Mouse (Mus musculus): ENCODE measurements around the gene Myl3. TPM values are rescaled to one million over a fixed set of nuclear protein-coding genes. Genes with fewer than 3 reads are reported as not detected.

The Myl3 gene
- not detected in 2 replicates for total RNA-seq (2014; fragmentation: Nextera tagmentation)
- total RNA-seq (2017): not detected in 2 replicates

DNA sequence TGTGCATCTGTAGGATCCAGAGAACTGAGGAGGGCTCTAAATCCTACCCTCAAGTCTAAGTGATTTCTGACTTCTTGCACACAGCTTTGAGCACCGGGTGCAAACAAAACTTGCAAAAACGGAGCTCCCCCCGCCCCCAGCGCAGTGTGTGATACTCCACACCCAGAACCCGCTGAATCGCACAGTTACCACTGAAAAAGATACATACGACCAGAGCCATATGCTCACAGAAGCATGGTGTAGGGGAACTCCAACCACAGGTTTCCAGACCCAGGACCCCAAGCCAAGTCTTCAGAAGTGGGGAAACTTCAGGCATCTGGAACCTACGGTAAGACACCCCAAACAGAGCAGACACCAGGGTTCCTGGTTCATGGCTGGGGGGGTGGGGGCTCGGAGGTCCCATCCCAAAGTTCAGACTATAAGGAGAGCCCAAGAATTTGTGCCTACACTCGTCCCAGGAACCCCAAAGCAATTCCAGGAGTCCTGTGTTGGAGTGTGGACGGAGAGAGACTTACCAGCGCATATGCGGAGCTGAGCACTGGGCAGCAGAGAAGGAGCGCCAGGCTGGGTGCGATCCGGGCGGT is at the start of gene Myl3:
Gene Myl3 (plus strand): TSS at position 151 of the 584 bp plus-strand sequence.
- no peak for ATAC-seq (replicated peaks; ENCODE audit: poor library complexity, severe bottlenecking)

DNA sequence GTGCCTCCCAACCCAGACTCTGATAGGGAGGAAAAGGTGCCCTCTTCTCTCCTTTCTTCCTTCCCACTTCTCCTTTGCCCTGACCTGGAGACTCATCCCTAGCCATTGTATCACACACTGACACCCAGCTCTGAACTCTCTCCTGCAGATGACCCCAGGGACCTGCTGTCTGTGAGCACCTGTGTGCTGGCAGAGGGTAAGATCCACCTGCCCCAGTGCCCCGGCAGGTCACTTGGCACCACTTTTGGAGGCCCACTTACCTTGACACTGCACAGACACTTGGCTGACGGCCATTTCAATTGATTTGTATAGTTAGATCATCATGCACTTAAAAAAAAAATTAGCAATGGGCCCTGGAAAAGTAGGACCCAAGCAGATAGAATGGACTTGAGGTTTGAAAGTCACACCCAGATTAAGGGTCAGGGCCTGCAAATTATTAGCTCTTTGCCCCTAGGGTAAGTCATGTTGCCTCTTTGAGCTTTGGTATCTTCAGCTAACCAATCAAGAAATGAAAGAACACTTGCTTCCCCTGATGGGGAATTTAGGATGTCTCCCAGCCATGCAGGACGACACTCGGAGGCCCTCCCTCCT is 46.4 kb upstream of the Myl3 start:
- no peak for ATAC-seq (replicated peaks; ENCODE audit: poor library complexity, severe bottlenecking)

DNA sequence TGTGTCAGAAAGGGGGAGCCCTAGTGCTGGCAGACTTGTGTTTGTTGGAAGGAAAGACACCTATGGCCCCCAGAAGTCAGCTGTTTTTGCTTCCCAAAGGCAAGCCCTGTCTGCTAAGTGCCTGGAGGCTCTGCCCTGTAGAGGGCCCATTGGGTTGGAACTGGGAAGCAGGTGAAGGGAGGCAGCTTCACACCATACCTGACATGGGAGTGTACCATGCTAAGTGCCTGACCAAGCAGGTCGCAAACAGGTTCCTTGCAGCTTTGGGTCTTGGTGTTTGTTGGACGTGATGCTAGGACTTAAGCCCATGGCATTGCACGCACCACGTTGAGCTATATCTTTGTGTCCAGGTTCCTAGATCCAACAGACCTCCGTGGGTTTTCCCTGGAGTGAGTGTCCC is 45.2 kb upstream of the Myl3 start:
- no peak for ATAC-seq (replicated peaks; ENCODE audit: poor library complexity, severe bottlenecking)

DNA sequence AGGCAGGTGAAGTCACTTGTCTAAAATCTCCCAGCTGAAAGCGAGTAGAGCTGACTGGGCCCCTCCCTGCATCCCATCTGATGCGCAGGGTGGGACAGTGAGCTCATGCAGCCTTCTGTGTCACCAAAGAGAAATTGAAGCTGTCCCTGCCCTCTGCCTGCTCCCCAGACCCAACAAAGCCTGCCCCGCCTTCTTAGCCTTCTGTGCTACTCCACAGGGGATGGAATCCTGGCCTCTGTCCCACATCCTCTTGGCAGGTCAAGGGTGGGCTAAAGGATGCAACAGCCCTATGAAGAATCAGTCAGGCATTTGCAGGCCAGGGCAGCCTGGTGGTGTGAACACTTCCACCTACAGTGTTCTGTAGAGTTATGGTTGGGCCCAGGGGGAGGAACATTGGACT is 44.2 kb upstream of the Myl3 start:
- no peak for ATAC-seq (replicated peaks; ENCODE audit: poor library complexity, severe bottlenecking)

DNA sequence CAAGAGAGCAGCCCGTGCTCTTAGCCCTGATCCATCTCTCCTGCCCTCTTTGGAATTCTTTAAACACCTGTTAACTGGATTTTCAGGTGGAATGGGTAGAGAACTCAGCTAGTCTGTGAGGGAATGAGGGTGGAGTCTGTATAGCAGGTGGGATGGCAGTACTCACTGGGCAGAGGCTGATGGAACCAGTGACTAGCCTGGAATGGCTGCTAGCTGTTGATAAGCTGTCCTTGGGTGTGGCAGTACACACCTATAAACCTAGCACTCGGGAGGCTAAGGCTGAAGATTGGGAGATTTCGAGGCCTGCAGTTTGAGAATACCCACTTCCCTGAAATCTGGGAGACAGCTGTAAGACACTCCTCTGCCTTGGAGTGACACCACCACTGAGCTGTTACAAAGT is 42.1 kb upstream of the Myl3 start:
- no peak for ATAC-seq (replicated peaks; ENCODE audit: poor library complexity, severe bottlenecking)

DNA sequence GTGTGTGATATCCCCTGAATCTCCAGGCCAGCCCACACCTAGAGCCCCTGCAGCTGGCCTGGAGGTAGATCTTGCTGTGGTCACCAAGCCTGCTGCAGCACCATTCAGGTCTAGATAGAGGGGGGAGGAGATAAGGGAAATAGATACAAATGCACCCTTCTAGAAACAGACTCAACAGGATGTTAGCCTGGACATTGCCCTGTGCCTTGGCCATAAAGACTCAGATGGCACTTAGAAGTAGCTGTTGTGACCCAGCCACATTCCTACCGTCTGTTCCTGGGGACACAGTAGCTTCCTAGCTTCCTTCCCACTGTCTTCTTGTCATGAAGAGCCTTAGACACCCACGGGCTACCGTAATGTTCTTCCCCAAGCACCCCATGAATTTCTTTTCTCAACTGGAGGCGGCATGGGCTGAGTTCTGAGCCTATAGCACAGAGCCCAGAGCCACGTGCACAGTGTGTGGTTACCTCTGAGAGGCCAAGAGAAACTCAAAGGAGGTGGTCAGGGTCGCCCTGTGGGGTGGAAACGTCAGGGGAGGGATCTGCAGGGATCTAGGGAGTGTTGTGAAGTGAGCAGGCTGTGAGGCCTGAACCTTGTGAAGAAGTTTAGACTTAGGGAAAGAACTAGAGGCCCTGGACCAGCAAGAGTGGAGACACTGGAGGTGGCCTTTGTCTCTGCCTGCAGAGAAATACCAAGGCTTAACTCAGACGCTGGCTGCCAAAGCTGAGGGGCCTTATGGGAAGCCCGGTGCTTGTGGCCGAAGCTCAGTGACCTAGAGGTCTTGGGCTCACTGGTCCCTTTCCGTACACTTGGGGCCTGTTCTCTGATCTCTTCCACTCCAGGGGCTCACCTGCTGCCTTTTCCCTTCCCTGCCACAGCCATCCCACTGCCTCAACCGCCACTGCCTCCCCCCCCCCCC is 40.3 kb upstream of the Myl3 start:
- ATAC-seq (replicated peaks; ENCODE audit: poor library complexity, severe bottlenecking): no peak

DNA sequence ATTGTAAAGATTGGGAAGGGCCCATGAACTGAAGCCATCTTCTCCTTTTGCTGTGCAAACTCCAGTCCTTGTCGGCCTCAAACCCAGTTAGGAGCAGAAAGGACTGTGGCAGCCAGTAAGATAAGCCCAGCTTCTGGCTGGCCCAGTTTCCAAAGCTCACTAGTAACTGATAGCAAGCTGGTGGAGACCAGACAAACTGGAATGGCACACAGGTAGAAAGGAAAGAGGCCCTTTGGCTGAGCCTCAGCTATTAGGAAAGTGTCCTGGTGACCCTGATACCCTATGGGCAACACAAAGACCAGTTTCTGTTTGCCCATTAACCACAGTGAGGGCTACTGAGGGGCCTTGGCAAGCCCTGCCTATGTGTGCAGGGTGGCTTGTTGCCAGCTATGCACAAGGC is 38.8 kb upstream of the Myl3 start:
- ATAC-seq (replicated peaks; ENCODE audit: poor library complexity, severe bottlenecking): no peak

DNA sequence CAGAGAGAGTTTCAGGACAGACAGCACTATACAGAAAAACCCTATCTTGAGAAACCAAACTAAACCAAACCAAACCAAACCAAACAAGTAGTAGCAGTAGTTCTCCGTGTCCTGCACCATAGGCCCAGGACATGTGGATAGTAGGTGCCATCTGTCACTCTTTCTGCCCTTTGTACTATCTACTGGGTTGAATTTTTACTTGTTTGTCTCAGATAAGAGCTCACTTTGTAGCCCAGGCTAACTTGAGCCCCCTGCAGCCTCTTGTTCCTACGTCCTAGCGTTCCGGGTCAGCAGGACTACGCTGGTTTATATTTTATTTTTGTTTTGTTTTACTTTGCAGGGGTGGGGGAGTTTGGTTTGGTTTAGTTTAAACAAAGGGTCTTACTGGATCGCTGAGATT is 37.7 kb upstream of the Myl3 start:
- ATAC-seq (replicated peaks; ENCODE audit: poor library complexity, severe bottlenecking): no peak

DNA sequence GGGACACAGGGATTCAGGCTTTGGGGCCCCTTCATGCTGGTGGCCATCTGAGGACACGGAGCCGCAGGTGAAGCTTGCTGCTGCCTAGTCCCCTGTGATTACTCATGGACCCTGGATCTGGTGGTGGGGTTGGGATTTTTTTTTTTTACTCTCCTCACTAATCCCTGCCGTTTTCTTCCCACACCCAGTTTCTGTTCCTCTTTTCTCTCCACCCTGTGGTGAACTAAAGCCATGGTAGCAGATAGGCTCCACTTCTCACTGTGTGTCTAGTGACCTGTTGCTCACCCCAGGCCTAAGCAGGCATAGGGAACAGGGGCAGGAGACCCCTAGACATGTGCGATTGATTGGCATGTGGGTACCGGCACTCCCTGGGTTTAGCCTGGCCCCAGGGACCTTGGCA is 34.9 kb upstream of the Myl3 start:
- peak; percentile 84 for ATAC-seq (replicated peaks; ENCODE audit: poor library complexity, severe bottlenecking)

DNA sequence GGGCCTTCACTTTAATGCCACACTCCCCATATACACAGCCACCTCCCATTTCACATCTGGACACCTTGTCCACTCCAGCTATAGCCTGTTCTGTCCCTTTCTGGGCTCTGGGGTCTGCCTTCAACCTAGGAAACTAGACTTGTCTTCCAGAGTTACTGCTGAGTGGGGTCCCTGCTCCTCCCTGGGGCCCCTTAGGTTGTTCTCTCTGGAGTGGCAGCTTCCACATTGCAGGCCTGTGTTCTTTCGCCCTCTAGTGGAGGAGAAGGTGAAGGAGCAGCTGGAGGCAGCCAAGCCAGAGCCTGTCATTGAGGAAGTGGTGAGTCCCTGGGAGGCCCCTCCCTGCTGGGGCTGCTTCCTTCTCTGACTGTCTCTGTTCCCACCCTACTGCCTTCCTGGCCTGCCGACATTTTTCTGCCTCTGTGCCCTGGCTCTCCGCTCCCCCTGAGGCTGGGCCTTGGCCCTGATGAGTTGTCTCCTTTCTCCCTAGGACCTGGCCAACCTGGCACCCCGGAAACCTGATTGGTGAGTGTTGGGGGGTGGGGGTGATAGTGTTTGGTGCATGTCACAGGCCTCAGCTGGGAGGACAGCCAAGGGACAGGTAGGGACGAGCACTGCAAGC is 31.9 kb upstream of the Myl3 start:
- peak; percentile 94 for ATAC-seq (replicated peaks; ENCODE audit: poor library complexity, severe bottlenecking)

DNA sequence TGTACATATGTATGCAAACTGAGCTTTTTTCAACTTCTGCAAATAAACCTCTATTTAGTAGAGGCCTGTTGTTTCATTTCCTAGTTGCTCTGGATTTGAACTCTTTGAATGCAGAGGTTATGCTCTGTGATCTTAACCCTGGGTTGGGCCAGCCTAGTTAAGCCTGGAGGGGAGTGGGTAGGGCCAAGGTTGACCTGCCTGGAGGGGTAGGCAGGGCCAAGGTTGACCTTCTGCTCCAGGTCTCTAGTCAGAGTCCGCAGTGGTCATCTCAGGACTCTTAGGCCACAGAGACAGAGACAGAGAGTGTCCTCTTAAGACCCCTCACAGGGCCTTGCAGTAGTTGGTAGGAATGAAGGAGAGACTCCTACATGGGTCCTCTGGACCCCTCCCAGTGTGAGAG is 30.1 kb upstream of the Myl3 start:
- no peak for ATAC-seq (replicated peaks; ENCODE audit: poor library complexity, severe bottlenecking)

DNA sequence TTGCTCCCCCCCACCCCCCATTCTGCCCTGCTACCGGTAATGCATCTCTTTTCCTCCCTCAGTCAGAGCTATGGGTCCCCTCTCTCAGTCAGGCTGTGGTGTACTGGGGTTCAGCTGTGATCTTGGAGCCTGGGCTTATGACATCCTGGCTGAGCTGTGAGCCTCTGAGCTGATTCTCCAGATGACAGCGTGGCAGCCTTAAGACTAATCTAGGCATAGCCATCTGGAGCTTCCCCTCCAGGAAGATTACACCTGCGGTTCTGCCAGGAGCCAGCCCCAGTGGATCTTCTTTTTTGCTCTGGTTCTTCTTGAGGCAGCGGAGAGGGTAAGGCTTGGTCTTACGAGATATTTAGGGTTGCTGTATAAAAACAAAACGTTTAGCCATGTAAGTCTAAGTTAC is 29.7 kb upstream of the Myl3 start:
- ATAC-seq (replicated peaks; ENCODE audit: poor library complexity, severe bottlenecking): no peak

DNA sequence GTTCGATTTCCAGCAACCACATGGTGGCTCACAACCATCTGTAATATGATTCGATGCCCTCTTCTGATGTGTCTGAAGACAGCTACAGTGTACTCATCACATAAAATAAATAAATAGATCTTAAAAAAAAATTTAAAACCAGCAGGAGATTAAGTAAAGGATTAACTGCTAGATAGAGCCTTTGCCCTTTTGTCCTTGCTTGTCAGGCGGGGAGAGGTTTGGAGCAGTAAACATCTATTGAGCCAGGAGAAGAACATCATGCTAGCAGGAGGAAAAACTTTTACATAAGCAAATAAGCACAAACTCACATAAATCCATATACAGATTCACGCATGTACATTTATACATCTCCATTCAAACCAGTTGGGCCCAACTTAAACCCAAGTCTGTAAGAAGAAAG is 29.1 kb upstream of the Myl3 start:
- ATAC-seq (replicated peaks; ENCODE audit: poor library complexity, severe bottlenecking): no peak

DNA sequence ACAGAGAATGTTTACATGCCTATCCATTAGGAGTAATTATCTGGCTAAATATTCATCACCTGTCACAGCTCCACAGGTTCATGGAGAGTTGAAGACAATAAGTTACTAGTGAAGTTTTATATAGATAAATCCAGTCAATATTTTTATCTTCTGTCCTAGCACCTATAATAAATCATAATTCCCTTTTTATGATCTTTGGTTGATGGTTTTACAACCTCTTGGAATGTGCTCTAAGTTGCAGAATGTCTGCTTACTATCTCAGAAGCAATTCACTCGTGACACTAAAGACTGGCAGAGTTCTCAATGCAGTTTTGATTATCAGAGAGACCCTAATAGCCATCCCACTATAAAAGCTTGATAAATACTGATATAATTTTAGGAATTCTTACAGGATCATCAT is 28.3 kb upstream of the Myl3 start:
- ATAC-seq (replicated peaks; ENCODE audit: poor library complexity, severe bottlenecking): no peak

DNA sequence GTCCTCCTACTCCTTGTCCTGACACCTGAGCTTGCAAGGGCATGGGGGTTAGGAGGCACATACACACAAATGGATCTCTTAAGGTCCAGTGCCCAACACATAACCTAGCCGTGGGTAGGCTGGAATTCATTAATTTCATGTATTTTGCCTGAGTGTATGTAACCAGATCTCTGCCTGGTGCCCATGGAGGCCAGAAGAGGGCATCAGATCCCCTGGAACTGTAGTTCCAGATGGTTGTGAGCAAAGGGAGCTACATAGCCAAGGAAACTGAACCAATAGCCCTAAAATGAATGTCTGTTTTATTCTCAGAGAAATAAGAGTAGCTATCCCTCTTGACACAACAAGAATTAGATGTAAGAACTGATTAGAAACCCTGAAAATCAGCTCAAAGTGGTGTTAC is 26.2 kb upstream of the Myl3 start:
- no peak for ATAC-seq (replicated peaks; ENCODE audit: poor library complexity, severe bottlenecking)

DNA sequence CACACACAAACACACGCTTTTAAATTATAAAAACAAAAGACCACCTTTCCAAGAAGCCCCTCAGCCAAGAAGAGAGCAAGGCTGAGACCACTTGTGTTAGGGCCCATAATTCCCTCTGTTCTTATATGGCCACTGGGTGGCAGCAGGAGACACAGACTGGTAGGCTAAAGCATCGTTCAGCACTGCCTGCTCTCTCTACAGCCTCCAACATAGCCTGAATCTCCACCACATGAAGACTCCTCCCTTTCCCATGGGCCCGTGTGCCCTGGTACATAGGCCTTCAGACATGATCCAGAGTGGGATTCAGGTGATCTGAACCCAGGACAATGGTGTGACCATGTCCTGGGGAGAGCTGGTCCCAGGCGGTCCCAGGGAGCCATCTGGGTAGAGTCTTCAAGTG is 24.9 kb upstream of the Myl3 start:
- ATAC-seq (replicated peaks; ENCODE audit: poor library complexity, severe bottlenecking): peak; percentile 73

DNA sequence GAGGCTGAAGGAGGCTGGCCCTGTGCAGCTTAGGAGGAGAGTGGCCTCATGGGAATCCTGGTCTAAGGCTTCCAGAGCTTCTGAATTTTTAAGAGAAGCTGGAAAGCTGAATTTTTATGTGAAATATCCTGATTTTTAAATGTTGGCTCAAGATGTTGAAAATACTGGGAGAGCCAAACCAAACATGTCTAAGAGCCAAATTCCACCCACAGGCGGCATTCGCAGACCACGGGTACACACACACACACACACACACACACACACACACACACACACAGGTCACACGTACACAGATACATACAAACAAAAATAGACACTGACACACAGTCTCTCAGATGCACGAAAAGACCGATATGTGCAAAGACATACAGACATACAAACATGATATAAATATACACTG is 23.6 kb upstream of the Myl3 start:
- no peak for ATAC-seq (replicated peaks; ENCODE audit: poor library complexity, severe bottlenecking)

DNA sequence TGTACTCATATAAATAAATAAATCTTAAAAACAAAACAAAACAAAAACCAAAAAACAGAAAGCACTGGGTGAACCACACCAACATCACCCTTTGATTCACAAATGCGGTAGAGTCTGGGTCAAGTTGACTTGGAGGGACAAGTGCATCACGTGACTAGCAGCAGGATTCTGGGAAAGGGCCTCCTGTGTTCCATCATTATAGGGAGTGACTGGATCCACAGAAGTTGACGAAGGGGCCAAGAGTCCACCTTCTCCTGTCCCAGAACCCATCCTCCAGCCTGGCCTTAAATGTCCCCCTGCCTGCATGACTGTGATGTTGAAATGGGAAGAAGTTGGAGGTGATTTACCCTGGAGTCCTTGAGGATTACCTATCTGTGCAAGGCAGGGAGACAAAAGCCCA is 22.9 kb upstream of the Myl3 start:
- ATAC-seq (replicated peaks; ENCODE audit: poor library complexity, severe bottlenecking): no peak

DNA sequence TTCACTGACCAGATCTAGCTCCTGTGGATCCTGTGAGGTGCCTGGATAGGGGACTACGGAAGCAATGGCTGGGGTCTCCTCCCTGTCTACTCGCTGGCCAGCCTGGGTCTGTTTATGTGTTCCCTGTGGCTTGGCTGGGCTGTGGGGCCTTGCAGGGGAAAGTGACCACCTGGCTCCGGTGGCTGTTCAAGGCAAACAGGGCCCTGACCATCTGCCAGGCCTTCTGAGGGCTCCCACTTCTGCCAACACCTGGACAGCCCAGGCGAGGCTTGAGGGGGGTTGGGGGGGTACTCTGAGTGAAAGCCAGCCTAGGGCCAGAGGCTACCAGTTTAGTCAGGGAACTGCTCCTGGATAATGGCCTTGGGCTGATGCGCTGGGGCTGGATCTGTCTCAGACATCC is 21.7 kb upstream of the Myl3 start:
- no peak for ATAC-seq (replicated peaks; ENCODE audit: poor library complexity, severe bottlenecking)

DNA sequence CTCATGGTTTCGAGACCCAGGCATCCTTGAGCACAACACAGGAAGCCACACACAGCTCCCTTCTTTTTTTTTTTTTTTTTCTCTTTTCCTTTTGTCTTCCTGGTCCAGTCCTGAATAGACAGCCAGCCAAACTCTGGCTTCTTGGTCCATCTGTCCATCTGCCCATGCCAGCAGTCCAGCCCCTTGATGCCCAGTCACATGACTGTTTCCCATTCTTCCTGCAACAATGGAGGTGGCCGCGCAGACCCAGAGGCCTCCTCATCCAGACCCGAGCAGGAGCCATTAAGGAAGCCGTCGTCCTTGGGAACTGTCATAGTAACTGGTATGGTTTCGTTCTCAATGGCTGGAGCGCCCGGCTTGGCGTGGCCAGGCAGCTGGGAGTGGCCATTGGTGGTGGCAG is 19.6 kb upstream of the Myl3 start:
- ATAC-seq (replicated peaks; ENCODE audit: poor library complexity, severe bottlenecking): no peak

DNA sequence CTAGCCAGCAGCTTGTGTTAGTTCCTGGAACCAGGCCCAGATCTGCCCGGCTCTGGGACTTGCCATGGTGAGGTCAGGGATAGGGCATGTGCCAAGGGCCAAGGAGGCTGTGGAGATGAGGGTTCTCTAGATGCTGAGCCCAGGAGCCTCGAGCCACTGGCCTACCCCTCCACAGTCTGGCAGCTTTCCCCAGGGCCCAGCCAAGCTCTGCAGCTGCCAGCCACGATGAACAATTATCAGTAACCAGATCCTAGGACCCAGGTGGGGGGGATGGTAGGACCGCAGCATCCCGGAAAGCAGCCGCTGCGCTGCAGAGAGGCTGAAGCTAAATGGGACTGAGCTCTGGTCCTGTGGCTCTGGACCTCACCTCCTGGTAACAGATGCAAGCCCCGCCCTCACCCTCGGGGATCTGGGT is 15.9 kb upstream of the Myl3 start:
- ATAC-seq (replicated peaks; ENCODE audit: poor library complexity, severe bottlenecking): no peak

All from granulocyte monocyte progenitor cell, adult 5-6 weeks (primary cell).